In genomic region chr5:33034100-33034499, GRCm38 (mm10) we compare ENCODE assay signal across 8 mouse cellular contexts. TPM values are rescaled to one million over a fixed set of nuclear protein-coding genes. Genes with fewer than 3 reads are reported as not detected.
DNase-seq lines count a peak whose midpoint lies in the region; ATAC-seq and TF ChIP-seq lines count a peak whose summit lies in the region.

No protein-coding gene starts in this region.

- H3K9ac ChIP-seq in neural tube, embryonic 14.5 days (replicated peaks; ENCODE audit: low read depth, low read length): no peak overlapping the region
- H3K9ac ChIP-seq in liver, adult 2 months (ENCODE audit: low read depth, low read length): no peak overlapping the region

- WGBS in neural tube, embryonic 14.5 days: 30% methylated on average over 7 of the region's 7 CpGs
- WGBS in liver, adult 2 months: 42% methylated on average over 7 of the region's 7 CpGs

- no peak for DNase-seq in neural tube, embryonic 10.5 days (ENCODE audit: extremely low spot score, low spot score)
- peak; percentile 62 for DNase-seq in embryo, embryonic 10 days (ENCODE audit: low spot score)
- DNase-seq in liver, adult 2 months (ENCODE audit: extremely low read depth, low read depth, low spot score): no peak
- peak; percentile 52 for DNase-seq in thymus, postnatal 25 days
- no peak for DNase-seq in gastrocnemius, adult 18-20 months (ENCODE audit: low spot score)
- no peak for DNase-seq in cerebellum, postnatal 4 days (ENCODE audit: low spot score in 2 of 2)
- no peak for DNase-seq in lung, postnatal 14 days

- 0 out of 2 replicates have a peak, but pooled peaks have one; percentile 19 for ATAC-seq in neural tube, embryonic 14.5 days (ENCODE audit: low read depth)

- H3K27ac ChIP-seq in neural tube, embryonic 14.5 days (ENCODE audit: low read depth, low read length): no peak overlapping the region
- no peak overlapping the region for H3K27ac ChIP-seq in liver, adult 2 months (replicated peaks; ENCODE audit: insufficient read depth, low read depth, low read length)

- peak; percentile 43 for TF ChIP-seq CTCF in liver, adult 2 months (IDR thresholded peaks at IDR 0.05; ENCODE audit: low read depth, low read length)

- H3K4me1 ChIP-seq in neural tube, embryonic 14.5 days (ENCODE audit: control insufficient read depth, insufficient read depth, low read length): peaks cover 13% of the 10 kb centered on the region
- no peaks in the 10 kb centered on the region for H3K4me1 ChIP-seq in liver, adult 2 months (ENCODE audit: control insufficient read depth, insufficient read depth, low read length)

- H3K9me3 ChIP-seq in neural tube, embryonic 14.5 days (ENCODE audit: control insufficient read depth, low read length): no peaks in the 10 kb centered on the region

- H3K4me3 ChIP-seq in neural tube, embryonic 14.5 days (ENCODE audit: low read depth, low read length): no peak overlapping the region
- no peak overlapping the region for H3K4me3 ChIP-seq in liver, adult 2 months (ENCODE audit: insufficient read depth, low read depth, low read length)

- no peaks in the 10 kb centered on the region for H3K27me3 ChIP-seq in neural tube, embryonic 14.5 days (ENCODE audit: control insufficient read depth, insufficient read depth, low read length)
- H3K27me3 ChIP-seq in liver, adult 2 months (ENCODE audit: control insufficient read depth, insufficient read depth, low read length): no peaks in the 10 kb centered on the region

- no peak for TF ChIP-seq POLR2A in liver, adult 2 months (IDR thresholded peaks at IDR 0.05; ENCODE audit: extremely low read depth, insufficient read depth, low read length)

- no peaks in the 10 kb centered on the region for H3K36me3 ChIP-seq in neural tube, embryonic 14.5 days (ENCODE audit: control insufficient read depth, insufficient read depth, low read length)
- no peaks in the 10 kb centered on the region for H3K36me3 ChIP-seq in liver, adult 2 months (ENCODE audit: control insufficient read depth, insufficient read depth, low read length)

- H3K79me2 ChIP-seq in liver, adult 2 months (ENCODE audit: control insufficient read depth, insufficient read depth, low read length): no peaks in the 10 kb centered on the region

- H3K4me2 ChIP-seq in neural tube, embryonic 14.5 days (ENCODE audit: low read depth, low read length): no peak overlapping the region

RNA-seq across cellular contexts. Expression of gene Ywhah, which starts 15.5 kb away (rescaled TPM):
- 776 and 794 TPM in 2 replicates for polyA plus RNA-seq in neural tube, embryonic 14.5 days (2014; fragmentation: Nextera tagmentation; extraction: Ambion mirVana)
- 23.4 and 26.7 TPM in 2 replicates for total RNA-seq in liver, adult 2 months (2014; rRNA removed)
- 29.5 and 31.2 TPM in 2 replicates for polyA plus RNA-seq in liver, adult 2 months (2012; rRNA removed)
- total RNA-seq in gastrocnemius, adult 18-20 months (2021): 10 to 100 TPM; 53.1 to 54.1 TPM

Comparison
In these comparisons a context has a peak if more than half of its experiments do, and no peak if none do; other contexts are left out.
1. DNase-seq: peak in embryo, embryonic 10 days (single experiment) and thymus, postnatal 25 days (single experiment); none in neural tube, embryonic 10.5 days (single experiment), liver, adult 2 months (single experiment), gastrocnemius, adult 18-20 months (single experiment), cerebellum, postnatal 4 days (0 of 2) and lung, postnatal 14 days (single experiment).